Mouse (Mus musculus): ENCODE data around the gene Cdhr4. TPM values are rescaled to one million over a fixed set of nuclear protein-coding genes. Genes with fewer than 3 reads are reported as not detected.

Gene Cdhr4
- total RNA-seq, 2 experiments from 2014 or later: 1.7 to 2.6 TPM

- DNase-seq: peak; percentile 43
These were observed 16.6 kb upstream of the Cdhr4 start, which contains the start of gene Uba7 for GRCm38 (mm10) chr9:107975399-107976386. Uba7 (plus strand) TSS chr9:107975505.

GRCm38 (mm10) chr9:107978815-107979214, 13.5 kb upstream of the Cdhr4 start:
- no peak for DNase-seq

GRCm38 (mm10) chr9:107981684-107982605, 10.4 kb upstream of the Cdhr4 start:
- no peak for DNase-seq

- peak; percentile 77 for DNase-seq
These were observed 9.5 kb upstream of the Cdhr4 start, which contains the start of gene Gm20661 for GRCm38 (mm10) chr9:107982681-107983346. Gm20661 (plus strand) TSS chr9:107983058.

GRCm38 (mm10) chr9:107983421-107983890, 8.8 kb upstream of the Cdhr4 start:
- DNase-seq: peak; percentile 78

GRCm38 (mm10) chr9:107984052-107984753, 8.1 kb upstream of the Cdhr4 start:
- no peak for DNase-seq

GRCm38 (mm10) chr9:107984754-107985055, 7.6 kb upstream of the Cdhr4 start:
- DNase-seq: no peak

GRCm38 (mm10) chr9:107985131-107986119, 6.9 kb upstream of the Cdhr4 start, which contains the start of gene Inka1:
Inka1 (minus strand) TSS chr9:107985879.
- peak; percentile 94 for DNase-seq

GRCm38 (mm10) chr9:107986376-107986775, 5.9 kb upstream of the Cdhr4 start:
- DNase-seq: peak; percentile 89

GRCm38 (mm10) chr9:107987950-107988349, 4.3 kb upstream of the Cdhr4 start:
- no peak for DNase-seq

- DNase-seq: no peak
These were observed 716 bp downstream of the Cdhr4 start for GRCm38 (mm10) chr9:107993013-107993412.

- no peak for DNase-seq
These were observed 2.2 kb downstream of the Cdhr4 start for GRCm38 (mm10) chr9:107994464-107994863.

GRCm38 (mm10) chr9:107995513-107995912, 3.2 kb downstream of the Cdhr4 start:
- DNase-seq: no peak

- no peak for DNase-seq
These were observed 3.8 kb downstream of the Cdhr4 start, which contains the start of gene Gm20662 for GRCm38 (mm10) chr9:107996049-107996448. Gm20662 (plus strand) TSS chr9:107996349.

- DNase-seq: peak; percentile 100
These were observed 9.8 kb downstream of the Cdhr4 start, which contains the start of gene Ip6k1 for GRCm38 (mm10) chr9:108001922-108002770. Ip6k1 (plus strand) TSS chr9:108002501.

- peak; percentile 65 for DNase-seq
These were observed 10.7 kb downstream of the Cdhr4 start for GRCm38 (mm10) chr9:108002778-108003530.

- DNase-seq: peak; percentile 30
These were observed 11.2 kb downstream of the Cdhr4 start for GRCm38 (mm10) chr9:108003531-108003890.

GRCm38 (mm10) chr9:108008041-108008440, 15.7 kb downstream of the Cdhr4 start:
- DNase-seq: no peak
